Mouse (Mus musculus) intestine, postnatal 0 days (tissue): Measurements from ENCODE around the gene Lpo. TPM values are rescaled to one million over a fixed set of nuclear protein-coding genes. Genes with fewer than 3 reads are reported as not detected.
A peak's percentile ranks its signal among the peaks of the same experiment; 100 is the strongest.

Experiments used
- ATAC-seq: fragments of 200-750 bp; cut with Nextera tagmentation; 2 replicates; pipeline ENCODE4 v1.8.0; 2017; ENCODE audit warnings: mild to moderate bottlenecking, moderate TSS enrichment, moderate library complexity
- H3K27ac ChIP-seq: fragments of 300-500 bp; sonication (generic); 2 replicates; pipeline ENCODE4 v1.5.1; 2014; ENCODE audit warnings: mild to moderate bottlenecking, low read depth, low read length, moderate library complexity
- H3K27me3 ChIP-seq: fragments of 300-500 bp; sonication (generic); replicated peaks from 2 replicates; pipeline ENCODE4 v1.6.1; 2014; ENCODE audit warnings: low read length, mixed read lengths; ENCODE audit not compliant: control insufficient read depth, insufficient read depth
- H3K36me3 ChIP-seq: fragments of 300-500 bp; sonication (generic); 2 replicates; pipeline ENCODE4 v1.6.1; 2014; ENCODE audit warnings: mild to moderate bottlenecking, moderate library complexity; ENCODE audit not compliant: control insufficient read depth, insufficient read depth
- H3K4me1 ChIP-seq: fragments of 300-500 bp; sonication (generic); replicated peaks from 2 replicates; pipeline ENCODE4 v1.6.1; 2014; ENCODE audit warnings: antibody characterized with exemption, low read length, mixed read lengths; ENCODE audit not compliant: control insufficient read depth, insufficient read depth
- H3K4me2 ChIP-seq: fragments of 300-500 bp; sonication (generic); replicated peaks from 2 replicates; pipeline ENCODE4 v1.6.1; 2014; ENCODE audit warnings: low read depth, mild to moderate bottlenecking, moderate library complexity
- H3K4me3 ChIP-seq: fragments of 300-500 bp; sonication (generic); 2 replicates; pipeline ENCODE4 v1.5.1; 2014; ENCODE audit warnings: low read depth, low read length
- H3K9ac ChIP-seq: fragments of 300-500 bp; sonication (generic); 2 replicates; pipeline ENCODE4 v1.6.1; 2014; ENCODE audit warnings: mild to moderate bottlenecking, low read depth, low read length
- H3K9me3 ChIP-seq: fragments of 300-500 bp; sonication (generic); 2 replicates; pipeline ENCODE4 v1.6.1; 2016; ENCODE audit warnings: mixed run types; ENCODE audit not compliant: control insufficient read depth
- CTCF ChIP-seq: sonication (generic); IDR thresholded peaks from 2 replicates; pipeline ENCODE4 v1.5.1; 2016; ENCODE audit warnings: low read depth, mild to moderate bottlenecking, control low read depth, antibody characterized with exemption, moderate library complexity
- WGBS: fragments of 180-500 bp; shearing (Covaris S2); extraction: QIAGEN DNeasy Blood & Tissue Kit; methylation state at CpG from one replicate; pipeline ENCODE4 v1.1.7; 2014; 5-methylcytosine and 5-hydroxymethylcytosine counted together
- polyA plus RNA-seq: library from polyadenylated mRNA; unstranded; fragments of >200 nt; fragmentation: Nextera tagmentation; extraction: Ambion mirVana; gene quantifications from 2 replicates; pipeline ENCODE4 v1.2.1, GENCODE M21; 2015

The Lpo gene
- polyA plus RNA-seq, 1 experiment from 2014 or later, result 0.22 TPM

DNA sequence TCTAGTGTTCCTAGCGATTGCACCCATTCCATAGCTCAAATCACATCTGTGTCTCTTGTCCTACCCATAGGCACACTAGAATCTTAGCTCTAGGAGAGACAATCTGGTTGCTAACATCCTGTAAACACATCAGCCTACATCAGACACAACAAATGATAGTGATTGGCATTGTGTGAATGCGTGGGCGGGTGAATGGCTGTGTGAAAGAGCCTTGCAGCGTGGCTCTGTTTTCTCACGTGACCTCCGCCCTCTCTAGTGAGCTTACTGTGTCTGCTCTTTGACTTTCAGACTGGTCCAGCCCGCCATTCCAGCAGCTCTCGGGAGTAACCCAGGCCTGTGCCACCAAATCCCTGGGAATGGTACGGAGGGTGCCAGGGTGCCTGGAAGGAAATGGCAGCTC lies 32.3 kb upstream of the Lpo start:
- no peak overlapping the region for H3K4me3 ChIP-seq
- H3K36me3 ChIP-seq, result peaks cover 47% of the 10 kb centered on the region
- H3K4me1 ChIP-seq, result no peaks in the 10 kb centered on the region
- no peaks in the 10 kb centered on the region for H3K27me3 ChIP-seq
- 85% methylated on average over 9 of the region's 9 CpGs for WGBS
- H3K9ac ChIP-seq, result no peak overlapping the region
- TF ChIP-seq CTCF, result no peak
- H3K27ac ChIP-seq, result no peak overlapping the region
- ATAC-seq, result no peak
- H3K4me2 ChIP-seq, result no peak overlapping the region
- no peaks in the 10 kb centered on the region for H3K9me3 ChIP-seq

DNA sequence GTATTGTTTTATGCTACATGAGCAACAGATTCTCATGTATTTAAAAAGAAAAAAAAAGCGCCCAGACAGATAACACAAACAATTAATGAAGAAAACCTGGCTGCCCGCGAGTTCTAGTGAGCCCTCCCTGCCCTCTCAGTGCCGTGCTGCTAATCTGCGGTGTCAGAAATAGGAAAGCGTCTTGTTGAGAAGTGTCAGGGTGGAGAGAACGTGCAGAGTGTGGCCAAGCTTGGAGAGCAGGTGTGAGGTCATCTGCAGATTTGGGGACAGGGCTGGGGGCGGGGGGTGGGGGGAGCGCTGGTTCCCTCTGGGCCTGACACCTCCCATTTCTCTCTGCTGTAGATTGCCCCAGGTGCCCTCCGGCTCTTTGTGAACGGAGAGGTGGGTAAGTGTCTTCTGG lies 31.2 kb upstream of the Lpo start:
- Histone ChIP-seq H3K27ac (no peak overlapping the region), H3K9me3 (no peaks in the 10 kb centered on the region), H3K36me3 (peaks cover 47% of the 10 kb centered on the region), H3K9ac (no peak overlapping the region), H3K4me2 (no peak overlapping the region), H3K4me3 (no peak overlapping the region), H3K27me3 (no peaks in the 10 kb centered on the region), H3K4me1 (no peaks in the 10 kb centered on the region)
- TF ChIP-seq CTCF, result no peak
- WGBS, result 89% methylated on average over 11 of the region's 11 CpGs
- ATAC-seq, result no peak

DNA sequence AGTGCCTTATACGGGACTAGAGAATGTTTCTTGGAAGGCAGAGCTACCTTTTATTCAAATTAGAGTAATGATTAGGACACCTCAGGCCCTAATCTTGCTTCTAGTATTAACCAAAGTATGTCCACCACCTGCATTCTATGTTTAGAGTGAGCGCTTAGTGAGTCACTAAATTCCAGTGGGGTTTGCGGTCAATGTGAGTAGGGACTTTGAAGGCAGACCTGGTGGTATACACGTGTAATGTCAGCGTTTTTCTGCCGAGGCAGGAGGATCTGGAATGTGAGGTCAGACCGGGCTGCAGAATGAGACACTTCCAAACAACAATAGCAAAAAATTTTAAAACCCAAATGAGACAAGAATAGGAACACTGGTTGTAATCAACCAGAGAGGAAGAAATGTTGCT lies 26.5 kb upstream of the Lpo start:
- WGBS, result 90% methylated on average over 7 of the region's 7 CpGs
- Histone ChIP-seq H3K27ac (no peak overlapping the region), H3K36me3 (peaks cover 19% of the 10 kb centered on the region), H3K4me1 (0 out of 2 replicates have a peak, but pooled peaks cover 3% of the 10 kb centered on the region), H3K4me3 (no peak overlapping the region), H3K4me2 (no peak overlapping the region), H3K9ac (no peak overlapping the region), H3K27me3 (no peaks in the 10 kb centered on the region), H3K9me3 (no peaks in the 10 kb centered on the region)
- no peak for TF ChIP-seq CTCF
- ATAC-seq, result no peak

GRCm38 (mm10) chr11:87853597-87853954 lies 25.5 kb upstream of the Lpo start:
- H3K4me3 ChIP-seq, result peak overlapping the region; percentile 70
- peak overlapping the region; percentile 90 for H3K4me2 ChIP-seq
- TF ChIP-seq CTCF, result no peak
- H3K36me3 ChIP-seq, result peaks cover 19% of the 10 kb centered on the region
- peak overlapping the region; percentile 53; the same call in 1 of the 2 replicates for H3K9ac ChIP-seq
- 29% methylated on average over 8 of the region's 8 CpGs for WGBS
- H3K27ac ChIP-seq, result peak overlapping the region; percentile 28; the same call in 1 of the 2 replicates
- H3K9me3 ChIP-seq, result no peaks in the 10 kb centered on the region
- ATAC-seq, result peak; percentile 18; the same call in 1 of the 2 replicates
- 0 out of 2 replicates have a peak, but pooled peaks cover 3% of the 10 kb centered on the region for H3K4me1 ChIP-seq
- H3K27me3 ChIP-seq, result no peaks in the 10 kb centered on the region

DNA sequence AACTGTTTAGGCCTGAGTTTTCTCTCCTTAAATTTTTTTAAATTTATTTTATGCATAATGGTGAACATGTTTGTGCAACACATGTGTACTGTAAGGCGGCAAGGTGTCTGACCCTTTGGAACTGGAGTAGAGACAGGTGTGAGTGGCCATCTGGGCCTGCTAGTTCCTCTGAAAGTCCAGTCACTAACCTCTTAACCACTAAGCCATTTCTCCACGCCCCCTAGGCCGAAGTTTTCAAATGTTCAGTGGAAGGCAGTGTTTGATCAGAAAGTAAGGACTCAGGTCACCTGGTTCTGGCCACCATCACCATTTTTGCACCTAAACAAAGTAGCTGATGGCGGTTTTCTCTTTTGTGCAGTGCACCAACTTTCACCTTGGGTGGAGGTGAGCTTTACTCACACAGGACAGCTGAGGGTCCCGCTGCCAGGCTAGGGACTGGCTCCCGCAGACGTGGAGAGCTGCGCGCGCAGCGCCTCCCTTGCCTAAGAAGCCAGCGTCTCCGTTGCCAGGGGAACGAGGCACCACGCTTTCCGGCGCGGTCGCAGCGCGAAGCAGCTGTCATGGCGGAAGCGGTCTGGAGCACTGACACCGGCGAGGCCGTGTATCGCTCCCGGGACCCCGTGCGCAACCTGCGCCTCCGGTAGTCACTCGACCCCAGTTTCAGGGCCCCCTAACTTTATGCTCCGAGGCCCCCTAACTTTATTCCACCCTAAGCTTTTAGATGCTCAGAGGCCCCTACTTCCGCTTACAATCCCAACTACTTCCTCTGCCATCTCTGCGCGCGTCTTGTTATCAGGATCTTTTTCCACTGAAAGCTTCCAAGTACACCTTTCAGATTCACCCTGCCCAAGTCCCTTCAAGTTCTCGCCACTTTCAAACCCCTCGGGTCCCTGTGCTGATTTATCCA lies 24.9 kb upstream of the Lpo start, which contains the start of gene Mks1:
TSS of gene Mks1 (plus strand) at position 526 of the 907 bp plus-strand sequence.
- Histone ChIP-seq H3K4me1 (0 out of 2 replicates have a peak, but pooled peaks cover 3% of the 10 kb centered on the region), H3K27me3 (no peaks in the 10 kb centered on the region), H3K9ac (peak within 1 kb of the TSS; percentile 53; the same call in 1 of the 2 replicates), H3K27ac (peak within 1 kb of the TSS; percentile 28; the same call in 1 of the 2 replicates), H3K9me3 (no peaks in the 10 kb centered on the region), H3K4me3 (peak within 1 kb of the TSS; percentile 70), H3K36me3 (peaks cover 15% of the 10 kb centered on the region), H3K4me2 (peak within 1 kb of the TSS; percentile 90)
- 3% methylated on average over 40 of the region's 40 CpGs for WGBS
- TF ChIP-seq CTCF, result no peak
- peak; percentile 91 for ATAC-seq

DNA sequence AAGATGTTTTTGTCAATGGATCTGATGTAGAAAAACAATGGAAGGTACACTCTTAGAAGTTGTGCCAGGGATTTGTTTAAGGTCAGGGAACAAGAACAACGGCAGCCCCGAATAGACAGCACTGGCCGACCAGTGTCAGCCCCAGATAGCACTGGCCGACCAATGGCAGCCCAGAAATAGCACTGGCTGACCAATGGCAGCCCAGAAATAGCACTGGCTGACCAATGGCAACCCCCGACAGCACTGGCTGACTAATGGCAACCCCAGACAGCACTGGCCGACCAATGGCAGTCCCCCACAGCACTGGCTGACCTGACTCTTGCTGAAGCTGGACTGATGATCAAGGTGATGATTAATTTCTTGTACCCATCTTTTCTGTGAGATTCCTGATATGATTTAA lies 19.8 kb upstream of the Lpo start:
- no peak for TF ChIP-seq CTCF
- no peaks in the 10 kb centered on the region for H3K27me3 ChIP-seq
- ATAC-seq, result no peak
- H3K27ac ChIP-seq, result no peak overlapping the region
- H3K9ac ChIP-seq, result no peak overlapping the region
- no peaks in the 10 kb centered on the region for H3K4me1 ChIP-seq
- H3K9me3 ChIP-seq, result no peaks in the 10 kb centered on the region
- H3K4me3 ChIP-seq, result no peak overlapping the region
- H3K36me3 ChIP-seq, result no peaks in the 10 kb centered on the region
- H3K4me2 ChIP-seq, result 0 out of 2 replicates have a peak overlapping the region, but pooled peaks have one; percentile 32
- 78% methylated on average over 6 of the region's 6 CpGs for WGBS
